Mouse (Mus musculus) CH12.LX (cell line): ENCODE data around the gene Cadm2. TPM values are rescaled to one million over a fixed set of nuclear protein-coding genes. Genes with fewer than 3 reads are reported as not detected.

ENCODE experiments used
- DNase-seq: peaks from one replicate; pipeline ENCODE4 v3.0.0-alpha.2; 2013; ENCODE audit errors: extremely low read depth
- H3K27ac ChIP-seq: 2 replicates; pipeline ENCODE4 v1.5.1; 2012; ENCODE audit warnings: low read depth, mild to moderate bottlenecking, control low read depth, moderate library complexity; ENCODE audit not compliant: insufficient read depth
- H3K27me3 ChIP-seq: replicated peaks from 2 replicates; pipeline ENCODE3; 2012; ENCODE audit warnings: inconsistent platforms
- H3K36me3 ChIP-seq, 2 experiments: replicated peaks in 1 of 2; 2 replicates each; pipeline versions ENCODE3 to v1.6.1; 2012; ENCODE audit warnings: inconsistent platforms in 1 of 2, low read length in 1 of 2, mild to moderate bottlenecking in 1 of 2, mixed read lengths in 1 of 2, moderate library complexity in 1 of 2; ENCODE audit not compliant: control insufficient read depth in 1 of 2, insufficient read depth in 1 of 2
- H3K4me1 ChIP-seq, 2 experiments: 2 replicates each; pipeline ENCODE4 v1.6.1; 2012; ENCODE audit warnings: inconsistent platforms in 1 of 2, moderate library complexity in 1 of 2; ENCODE audit not compliant: insufficient read depth in 2 of 2, control insufficient read depth in 1 of 2
- H3K4me2 ChIP-seq: 2 replicates; pipeline ENCODE4 v1.6.1; 2012; ENCODE audit warnings: low read depth, mild to moderate bottlenecking, control low read depth; ENCODE audit not compliant: poor library complexity, insufficient read depth, severe bottlenecking
- H3K4me3 ChIP-seq, 3 experiments: fragments of 150-350 bp in 1 of 3; sonication (generic) in 1 of 3; replicated peaks in 1 of 3; 2 replicates each; pipeline versions ENCODE3 to v1.5.1; 2011 to 2012; ENCODE audit warnings: low read depth in 2 of 3, low read length in 2 of 3, mild to moderate bottlenecking in 2 of 3, moderate library complexity in 2 of 3, control low read depth in 1 of 3, improper control_type of control experiment in 1 of 3, inconsistent platforms in 1 of 3, mixed read lengths in 1 of 3; ENCODE audit not compliant: poor library complexity in 1 of 3
- H3K79me2 ChIP-seq: replicated peaks from 2 replicates; pipeline ENCODE4 v1.6.1; 2012; ENCODE audit warnings: mild to moderate bottlenecking, moderate library complexity; ENCODE audit not compliant: control insufficient read depth, poor library complexity, insufficient read depth, severe bottlenecking; ENCODE audit errors: extremely low read depth
- H3K9ac ChIP-seq: 2 replicates; pipeline ENCODE4 v1.6.1; 2012; ENCODE audit warnings: low read depth, mild to moderate bottlenecking, control low read depth, moderate library complexity; ENCODE audit not compliant: insufficient read depth
- H3K9me3 ChIP-seq: replicated peaks from 2 replicates; pipeline ENCODE3; 2012; ENCODE audit warnings: low read length, inconsistent platforms, mixed read lengths
- BHLHE40 ChIP-seq: IDR thresholded peaks from 2 replicates; pipeline ENCODE4 v1.6.1; 2011; ENCODE audit warnings: mild to moderate bottlenecking, low read depth, low read length, improper control_type of control experiment
- CHD1 ChIP-seq: IDR thresholded peaks from 2 replicates; pipeline ENCODE4 v1.6.1; 2012; ENCODE audit warnings: low read depth, low read length, improper control_type of control experiment, inconsistent platforms
- CTCF ChIP-seq, 2 experiments: IDR thresholded peaks in 1 of 2; conservative IDR thresholded peaks in 1 of 2; 2 replicates each; pipeline ENCODE4 v1.5.1; 2011 to 2012; ENCODE audit warnings: low read depth in 2 of 2, low read length in 2 of 2, improper control_type of control experiment in 1 of 2, inconsistent platforms in 1 of 2, mild to moderate bottlenecking in 1 of 2, moderate library complexity in 1 of 2
- E2F4 ChIP-seq: IDR thresholded peaks from 2 replicates; pipeline ENCODE4 v1.6.1; 2011; ENCODE audit warnings: low read depth, low read length, improper control_type of control experiment; ENCODE audit not compliant: insufficient replicate concordance
- EP300 ChIP-seq: IDR thresholded peaks from 2 replicates; pipeline ENCODE4 v1.6.1; 2011; ENCODE audit warnings: low read length, improper control_type of control experiment
- ETS1 ChIP-seq: conservative IDR thresholded peaks from 2 replicates; pipeline ENCODE4 v1.6.1; 2012; ENCODE audit warnings: low read depth, mild to moderate bottlenecking, inconsistent platforms, low read length, improper control_type of control experiment, moderate library complexity
- GABPA ChIP-seq: IDR thresholded peaks from 2 replicates; pipeline ENCODE4 v1.6.1; 2012; ENCODE audit warnings: low read depth, low read length, improper control_type of control experiment, inconsistent platforms; ENCODE audit not compliant: insufficient replicate concordance
- JUN ChIP-seq: IDR thresholded peaks from 2 replicates; pipeline ENCODE4 v1.6.1; 2011; ENCODE audit warnings: low read depth, mild to moderate bottlenecking, low read length, improper control_type of control experiment, moderate library complexity; ENCODE audit not compliant: insufficient read depth
- KAT2A ChIP-seq: IDR thresholded peaks from 2 replicates; pipeline ENCODE4 v1.6.1; 2012; ENCODE audit warnings: low read length, improper control_type of control experiment, inconsistent platforms; ENCODE audit not compliant: insufficient replicate concordance
- MAX ChIP-seq: IDR thresholded peaks from 2 replicates; pipeline ENCODE4 v1.6.1; 2011; ENCODE audit warnings: low read length, improper control_type of control experiment
- MXI1 ChIP-seq: IDR thresholded peaks from 2 replicates; pipeline ENCODE4 v1.6.1; 2011; ENCODE audit warnings: mild to moderate bottlenecking, low read depth, low read length, improper control_type of control experiment
- NELFE ChIP-seq: IDR thresholded peaks from 2 replicates; pipeline ENCODE4 v1.6.1; 2011; ENCODE audit warnings: low read depth, low read length, improper control_type of control experiment
- NRF1 ChIP-seq: IDR thresholded peaks from 2 replicates; pipeline ENCODE4 v1.6.1; 2014; ENCODE audit warnings: low read depth, mild to moderate bottlenecking, inconsistent platforms, low read length, improper control_type of control experiment, moderate library complexity
- PAX5 ChIP-seq: IDR thresholded peaks from 2 replicates; pipeline ENCODE4 v1.6.1; 2012; ENCODE audit warnings: low read length, inconsistent platforms, mixed read lengths
- POLR2A ChIP-seq: IDR thresholded peaks from 2 replicates; pipeline ENCODE4 v1.6.1; 2011; ENCODE audit warnings: low read depth, mild to moderate bottlenecking, improper control_type of control experiment, low read length
- SIN3A ChIP-seq: IDR thresholded peaks from 2 replicates; pipeline ENCODE4 v1.6.1; 2012; ENCODE audit warnings: low read length, improper control_type of control experiment, inconsistent platforms
- TCF12 ChIP-seq: IDR thresholded peaks from 2 replicates; pipeline ENCODE4 v1.6.1; 2014; ENCODE audit warnings: low read depth, mild to moderate bottlenecking, inconsistent platforms, low read length, improper control_type of control experiment
- USF1 ChIP-seq: IDR thresholded peaks from 2 replicates; pipeline ENCODE4 v1.6.1; 2014; ENCODE audit warnings: low read depth, mild to moderate bottlenecking, inconsistent platforms, low read length, improper control_type of control experiment
- ZC3H11A ChIP-seq: IDR thresholded peaks from 2 replicates; pipeline ENCODE4 v1.6.1; 2012; ENCODE audit warnings: low read depth, mild to moderate bottlenecking, inconsistent platforms, low read length, improper control_type of control experiment
- ZKSCAN1 ChIP-seq: IDR thresholded peaks from 2 replicates; pipeline ENCODE4 v1.6.1; 2012; ENCODE audit warnings: low read depth, inconsistent platforms, low read length, improper control_type of control experiment, borderline replicate concordance
- ZMIZ1 ChIP-seq: IDR thresholded peaks from 2 replicates; pipeline ENCODE4 v1.6.1; 2012; ENCODE audit warnings: low read depth, mild to moderate bottlenecking, inconsistent platforms, low read length, improper control_type of control experiment
- dilution Hi-C: fragments of 300-500 bp; cut with MboI; formaldehyde crosslinking; loops from 2 replicates; pipeline ENCODE4 v1.14.3; 2020; ENCODE audit warnings: low sequenced_read_pairs; ENCODE audit not compliant: extremely low pct_unique_long_range_greater_than_20kb, extremely low pct_ligation_motif_present
- in situ Hi-C: fragments of 300-500 bp; cut with MboI; formaldehyde crosslinking; loops from 3 replicates; pipeline ENCODE4 v1.14.3; 2019; ENCODE audit warnings: low sequenced_read_pairs, low pct_ligation_motif_present, low pct_unique_long_range_greater_than_20kb, mixed read lengths
- polyA plus RNA-seq: library from polyadenylated mRNA; unstranded; fragments of >175 nt; gene quantifications from 2 replicates; pipeline ENCODE4 v1.2.1, GENCODE M21; 2012; ENCODE audit warnings: low read depth; ENCODE audit not compliant: insufficient read length
- total RNA-seq, 2 experiments: library from RNA; depleted of rRNA; stranded (reverse); fragments of 300-350 nt in 1 of 2; fragments of >200 nt in 1 of 2; gene quantifications; 2 replicates each; pipeline ENCODE4 v1.2.3; 2012 to 2014

Cadm2 gene
- total and polyA plus RNA-seq, 3 experiments: not detected

DNA sequence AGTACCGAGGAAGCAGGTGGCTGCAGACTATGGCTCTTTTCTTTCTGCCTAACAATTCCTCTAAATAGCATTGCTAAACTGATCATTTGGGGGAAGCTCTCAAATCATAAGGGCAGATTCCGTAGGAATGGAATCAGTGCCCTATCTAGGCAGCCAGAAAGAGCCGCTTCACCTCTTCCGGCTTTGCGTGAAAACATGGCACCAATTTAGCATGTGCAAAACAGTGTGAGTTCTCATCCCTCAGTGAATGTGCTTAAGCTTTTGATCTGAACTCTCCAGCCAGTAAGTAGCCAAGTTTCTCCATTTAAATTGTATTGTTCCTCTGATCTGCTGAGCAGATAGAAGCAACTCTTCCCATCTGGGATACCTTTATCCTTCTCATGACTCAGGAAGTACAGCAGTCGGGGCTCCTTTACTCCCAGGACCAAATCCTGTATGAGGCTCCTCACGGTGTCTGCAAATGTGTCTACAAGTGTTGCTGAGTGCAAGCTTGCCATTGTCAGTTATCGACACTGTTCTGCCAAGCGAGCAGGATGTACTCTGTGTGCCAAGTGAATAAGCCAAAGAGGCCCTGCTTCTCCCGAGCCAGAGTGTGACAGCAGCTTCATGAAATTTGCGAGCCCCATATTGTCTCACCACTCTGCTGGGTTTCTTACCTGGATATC is 970.2 kb downstream of the Cadm2 start:
- DNase-seq: no peak
- H3K9ac ChIP-seq: no peak overlapping the region
- H3K4me2 ChIP-seq: no peak overlapping the region
- no peak overlapping the region for H3K4me3 ChIP-seq
- in situ Hi-C loops: no loop called here
- no peaks in the 10 kb centered on the region for H3K36me3 ChIP-seq
- H3K4me1 ChIP-seq: no peaks in the 10 kb centered on the region
- H3K27ac ChIP-seq: no peak overlapping the region
- no peaks in the 10 kb centered on the region for H3K79me2 ChIP-seq
- TF ChIP-seq NRF1: no peak
- TF ChIP-seq PAX5: no peak
- TF ChIP-seq CTCF (conservative IDR thresholded peaks at IDR 0.05 in 1 of 2, IDR thresholded peaks at IDR 0.05 in 1 of 2; ENCODE audit: low read depth in 2 of 2, low read length in 2 of 2): no peak
- TF ChIP-seq NELFE: no peak
- TF ChIP-seq MAX: no peak
- TF ChIP-seq BHLHE40: no peak
- no peak for TF ChIP-seq E2F4
- no peak for TF ChIP-seq TCF12
- peaks cover 46% of the 10 kb centered on the region for H3K9me3 ChIP-seq
- dilution Hi-C loops: no loop called here
- no peaks in the 10 kb centered on the region for H3K27me3 ChIP-seq

DNA sequence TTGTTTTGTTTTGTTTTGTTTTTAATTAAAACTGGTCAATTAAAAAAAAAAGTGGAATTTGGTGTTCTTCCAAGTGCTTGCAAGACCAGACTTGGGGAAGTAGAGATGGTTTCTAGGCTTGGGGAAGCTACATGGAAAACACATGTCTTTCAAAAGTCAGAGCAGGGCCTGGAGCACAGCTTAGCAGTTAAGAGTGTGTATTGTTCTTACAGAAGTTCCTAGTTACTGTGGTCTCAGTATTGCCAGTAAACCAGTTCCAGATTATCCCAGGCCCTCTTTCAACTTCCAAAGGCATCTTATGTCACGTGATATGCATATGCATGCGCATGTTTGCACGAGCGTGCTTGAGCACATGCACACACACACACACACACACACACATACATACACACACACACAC is 972.9 kb downstream of the Cadm2 start:
- Histone ChIP-seq H3K4me2 (no peak overlapping the region), H3K4me3 (no peak overlapping the region), H3K27ac (no peak overlapping the region), H3K9ac (no peak overlapping the region), H3K4me1 (no peaks in the 10 kb centered on the region), H3K79me2 (no peaks in the 10 kb centered on the region), H3K9me3 (peaks cover 55% of the 10 kb centered on the region), H3K27me3 (no peaks in the 10 kb centered on the region), H3K36me3 (no peaks in the 10 kb centered on the region)
- in situ Hi-C loops (no loop called here), dilution Hi-C loops (no loop called here)
- no peak for DNase-seq
- no peak for TF ChIP-seq CTCF (conservative IDR thresholded peaks at IDR 0.05 in 1 of 2, IDR thresholded peaks at IDR 0.05 in 1 of 2; ENCODE audit: low read depth in 2 of 2, low read length in 2 of 2)
- TF ChIP-seq NRF1: no peak
- TF ChIP-seq SIN3A: no peak
- TF ChIP-seq MAX: no peak
- TF ChIP-seq ETS1: no peak
- TF ChIP-seq MXI1: no peak
- no peak for TF ChIP-seq BHLHE40
- TF ChIP-seq EP300: no peak
- TF ChIP-seq JUN: no peak
- no peak for TF ChIP-seq POLR2A
- no peak for TF ChIP-seq TCF12
- no peak for TF ChIP-seq CHD1
- TF ChIP-seq ZKSCAN1: no peak
- no peak for TF ChIP-seq ZMIZ1
- TF ChIP-seq USF1: no peak
- no peak for TF ChIP-seq GABPA
- TF ChIP-seq KAT2A: no peak
- no peak for TF ChIP-seq ZC3H11A
